Mouse (Mus musculus): Measurements from ENCODE around the gene Rnf207. TPM values are rescaled to one million over a fixed set of nuclear protein-coding genes. Genes with fewer than 3 reads are reported as not detected.
A peak's percentile ranks its signal among the peaks of the same experiment; 100 is the strongest.

The Rnf207 gene
- polyA plus RNA-seq, 1 experiment from 2014 or later: 2.4 TPM

- ATAC-seq (no peak), DNase-seq (ENCODE audit: low spot score) (no peak)
- H3K9me3 ChIP-seq (replicated peaks; ENCODE audit: control insufficient read depth, low read length): no peaks in the 10 kb centered on the region
- peak overlapping the region; percentile 88 for H3K27ac ChIP-seq (ENCODE audit: low read depth, low read length)
- 35% methylated on average over 8 of the region's 8 CpGs for WGBS
- H3K4me2 ChIP-seq (ENCODE audit: low read length): peak overlapping the region; percentile 51
- H3K36me3 ChIP-seq (ENCODE audit: control insufficient read depth, insufficient read depth, low read length): no peaks in the 10 kb centered on the region
- H3K9ac ChIP-seq (ENCODE audit: low read length): 0 out of 2 replicates have a peak overlapping the region, but pooled peaks have one; percentile 8
- no peaks in the 10 kb centered on the region for H3K27me3 ChIP-seq (replicated peaks; ENCODE audit: control insufficient read depth, insufficient read depth, low read length)
- H3K4me1 ChIP-seq (ENCODE audit: control insufficient read depth, insufficient read depth, low read length): peaks cover 31% of the 10 kb centered on the region
- no peak overlapping the region for H3K4me3 ChIP-seq (ENCODE audit: low read depth, low read length)
These were observed 32.1 kb upstream of the Rnf207 start for GRCm38 (mm10) chr4:152350722-152351421.

- WGBS: 6% methylated on average over 15 of the region's 17 CpGs
- H3K4me1 ChIP-seq (ENCODE audit: control insufficient read depth, insufficient read depth, low read length): peaks cover 31% of the 10 kb centered on the region
- H3K4me2 ChIP-seq (ENCODE audit: low read length): peak overlapping the region; percentile 51
- H3K9ac ChIP-seq (ENCODE audit: low read length): peak overlapping the region; percentile 45
- no peaks in the 10 kb centered on the region for H3K27me3 ChIP-seq (replicated peaks; ENCODE audit: control insufficient read depth, insufficient read depth, low read length)
- H3K27ac ChIP-seq (ENCODE audit: low read depth, low read length): peak overlapping the region; percentile 93
- H3K9me3 ChIP-seq (replicated peaks; ENCODE audit: control insufficient read depth, low read length): no peaks in the 10 kb centered on the region
- peak; percentile 74 for ATAC-seq
- no peaks in the 10 kb centered on the region for H3K36me3 ChIP-seq (ENCODE audit: control insufficient read depth, insufficient read depth, low read length)
- DNase-seq (ENCODE audit: low spot score): peak; percentile 95
- H3K4me3 ChIP-seq (ENCODE audit: low read depth, low read length): peak overlapping the region; percentile 16; the same call in 1 of the 2 replicates
These were observed 31.1 kb upstream of the Rnf207 start for GRCm38 (mm10) chr4:152349837-152350381.

GRCm38 (mm10) chr4:152345120-152345889, 26.5 kb upstream of the Rnf207 start:
- 53% methylated on average over 7 of the region's 7 CpGs for WGBS
- Histone ChIP-seq H3K27me3 (replicated peaks; ENCODE audit: control insufficient read depth, insufficient read depth, low read length) (0 out of 2 replicates have a peak, but pooled peaks cover 3% of the 10 kb centered on the region), H3K9ac (ENCODE audit: low read length) (no peak overlapping the region)

GRCm38 (mm10) chr4:152344651-152345050, 25.9 kb upstream of the Rnf207 start:
- 68% methylated on average over 7 of the region's 7 CpGs for WGBS
- ATAC-seq: no peak
- H3K27me3 ChIP-seq (replicated peaks; ENCODE audit: control insufficient read depth, insufficient read depth, low read length): 0 out of 2 replicates have a peak, but pooled peaks cover 3% of the 10 kb centered on the region

More at GRCm38 (mm10) chr4:152345120-152345889, 26.5 kb upstream of the Rnf207 start:
- DNase-seq (ENCODE audit: low spot score): no peak
- Histone ChIP-seq H3K4me1 (ENCODE audit: control insufficient read depth, insufficient read depth, low read length) (peaks cover 20% of the 10 kb centered on the region), H3K27ac (ENCODE audit: low read depth, low read length) (no peak overlapping the region), H3K9me3 (replicated peaks; ENCODE audit: control insufficient read depth, low read length) (no peaks in the 10 kb centered on the region), H3K4me2 (ENCODE audit: low read length) (no peak overlapping the region), H3K36me3 (ENCODE audit: control insufficient read depth, insufficient read depth, low read length) (no peaks in the 10 kb centered on the region), H3K4me3 (ENCODE audit: low read depth, low read length) (no peak overlapping the region)
- no peak for ATAC-seq

GRCm38 (mm10) chr4:152343296-152343695, 24.5 kb upstream of the Rnf207 start:
- Histone ChIP-seq H3K27ac (ENCODE audit: low read depth, low read length) (no peak overlapping the region), H3K27me3 (replicated peaks; ENCODE audit: control insufficient read depth, insufficient read depth, low read length) (0 out of 2 replicates have a peak, but pooled peaks cover 5% of the 10 kb centered on the region), H3K9me3 (replicated peaks; ENCODE audit: control insufficient read depth, low read length) (no peaks in the 10 kb centered on the region), H3K36me3 (ENCODE audit: control insufficient read depth, insufficient read depth, low read length) (no peaks in the 10 kb centered on the region), H3K9ac (ENCODE audit: low read length) (no peak overlapping the region), H3K4me1 (ENCODE audit: control insufficient read depth, insufficient read depth, low read length) (peaks cover 12% of the 10 kb centered on the region), H3K4me2 (ENCODE audit: low read length) (no peak overlapping the region), H3K4me3 (ENCODE audit: low read depth, low read length) (no peak overlapping the region)
- ATAC-seq: no peak
- peak; percentile 55 for DNase-seq (ENCODE audit: low spot score)
- WGBS: 11% methylated on average over 5 of the region's 5 CpGs

More at GRCm38 (mm10) chr4:152344651-152345050, 25.9 kb upstream of the Rnf207 start:
- Histone ChIP-seq H3K4me2 (ENCODE audit: low read length) (no peak overlapping the region), H3K4me1 (ENCODE audit: control insufficient read depth, insufficient read depth, low read length) (peaks cover 19% of the 10 kb centered on the region), H3K27ac (ENCODE audit: low read depth, low read length) (no peak overlapping the region), H3K9me3 (replicated peaks; ENCODE audit: control insufficient read depth, low read length) (no peaks in the 10 kb centered on the region), H3K4me3 (ENCODE audit: low read depth, low read length) (no peak overlapping the region), H3K36me3 (ENCODE audit: control insufficient read depth, insufficient read depth, low read length) (no peaks in the 10 kb centered on the region), H3K9ac (ENCODE audit: low read length) (no peak overlapping the region)
- DNase-seq (ENCODE audit: low spot score): no peak

- Histone ChIP-seq H3K27me3 (replicated peaks; ENCODE audit: control insufficient read depth, insufficient read depth, low read length) (0 out of 2 replicates have a peak, but pooled peaks cover 5% of the 10 kb centered on the region), H3K4me3 (ENCODE audit: low read depth, low read length) (no peak overlapping the region), H3K36me3 (ENCODE audit: control insufficient read depth, insufficient read depth, low read length) (peaks cover 2% of the 10 kb centered on the region; the same call in 1 of the 2 replicates), H3K27ac (ENCODE audit: low read depth, low read length) (no peak overlapping the region), H3K9me3 (replicated peaks; ENCODE audit: control insufficient read depth, low read length) (no peaks in the 10 kb centered on the region), H3K4me2 (ENCODE audit: low read length) (peak overlapping the region; percentile 100; the same call in 1 of the 2 replicates), H3K9ac (ENCODE audit: low read length) (no peak overlapping the region), H3K4me1 (ENCODE audit: control insufficient read depth, insufficient read depth, low read length) (peaks cover 11% of the 10 kb centered on the region; the same call in 1 of the 2 replicates)
- DNase-seq (ENCODE audit: low spot score) (no peak), ATAC-seq (no peak)
- 37% methylated on average over 15 of the region's 15 CpGs for WGBS
These were observed 21.9 kb upstream of the Rnf207 start for GRCm38 (mm10) chr4:152340584-152341284.

- Histone ChIP-seq H3K9me3 (replicated peaks; ENCODE audit: control insufficient read depth, low read length) (no peaks in the 10 kb centered on the region), H3K27me3 (replicated peaks; ENCODE audit: control insufficient read depth, insufficient read depth, low read length) (0 out of 2 replicates have a peak, but pooled peaks cover 5% of the 10 kb centered on the region), H3K4me3 (ENCODE audit: low read depth, low read length) (peak overlapping the region; percentile 71), H3K9ac (ENCODE audit: low read length) (peak overlapping the region; percentile 83), H3K4me1 (ENCODE audit: control insufficient read depth, insufficient read depth, low read length) (peaks cover 11% of the 10 kb centered on the region; the same call in 1 of the 2 replicates), H3K4me2 (ENCODE audit: low read length) (peak overlapping the region; percentile 100), H3K36me3 (ENCODE audit: control insufficient read depth, insufficient read depth, low read length) (peaks cover 15% of the 10 kb centered on the region), H3K27ac (ENCODE audit: low read depth, low read length) (peak overlapping the region; percentile 82)
- 2% methylated on average over 12 of the region's 26 CpGs for WGBS
- DNase-seq (ENCODE audit: low spot score) (peak; percentile 21), ATAC-seq (peak; percentile 47)
These were observed 20.5 kb upstream of the Rnf207 start for GRCm38 (mm10) chr4:152339293-152339790.

Data from forebrain, embryonic 14.5 days (tissue).